In the genomic region with DNA sequence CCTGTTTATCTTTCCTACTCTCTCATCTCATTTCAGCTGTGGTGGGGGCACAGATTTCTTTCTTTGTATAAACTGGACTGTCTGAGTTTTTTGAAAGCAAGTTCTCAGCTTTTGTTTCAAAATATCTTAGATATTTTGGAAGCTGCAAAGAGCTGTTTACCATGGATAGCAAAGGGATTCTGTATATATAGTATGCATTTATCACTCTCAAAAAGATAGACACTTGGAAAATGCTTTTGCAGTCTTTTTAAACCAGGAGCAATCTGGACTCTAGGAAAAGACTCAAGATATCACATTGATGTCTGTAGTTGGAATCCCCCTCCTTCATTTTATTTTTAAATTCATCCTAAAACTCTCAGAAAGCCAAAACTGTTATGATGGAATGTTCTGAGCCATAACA, we compare ENCODE assay signal across 27 mouse cellular contexts.
"Had no signal": no experiment of that assay in that cellular context is flagged by ENCODE, and none has a peak within 500 bp of the region (broad histone marks: within the 10 kb centered on the region; RNA-seq: fewer than 3 reads in every experiment).

No protein-coding gene starts in this region.

- H3K9ac ChIP-seq: heart, embryonic 13.5 days; heart, embryonic 15.5 days; hindbrain, embryonic 13.5 days; hindbrain, embryonic 15.5 days; limb, embryonic 13.5 days; limb, embryonic 15.5 days; liver, embryonic 13.5 days; liver, embryonic 15.5 days had no signal

- DNase-seq: gastrocnemius, postnatal 14 days; gastrocnemius, postnatal 36 days; heart, adult 11 months; heart, adult 2 months; heart, postnatal 14 days; heart, postnatal 36 days; kidney, adult 11 months; kidney, adult 2 months; kidney, postnatal 10 days; kidney, postnatal 25 days; kidney, postnatal 4 days; layer of hippocampus, adult 9-11 months; layer of hippocampus, postnatal 36 days; left cerebral cortex, postnatal 4 days; liver, embryonic 13.5 days had no signal

- H3K36me3 ChIP-seq: heart, embryonic 13.5 days; heart, embryonic 15.5 days; hindbrain, embryonic 13.5 days; hindbrain, embryonic 15.5 days; limb, embryonic 13.5 days; limb, embryonic 15.5 days; liver, embryonic 13.5 days; liver, embryonic 15.5 days had no signal

- H3K4me3 ChIP-seq: heart, adult 2 months; heart, embryonic 13.5 days; heart, embryonic 15.5 days; hindbrain, embryonic 13.5 days; hindbrain, embryonic 15.5 days; layer of hippocampus, adult 2 months; limb, embryonic 13.5 days; limb, embryonic 15.5 days; liver, embryonic 13.5 days; liver, embryonic 15.5 days had no signal

- H3K4me1 ChIP-seq: heart, embryonic 13.5 days; heart, embryonic 15.5 days; hindbrain, embryonic 13.5 days; hindbrain, embryonic 15.5 days; limb, embryonic 13.5 days; limb, embryonic 15.5 days; liver, embryonic 13.5 days; liver, embryonic 15.5 days had no signal

- H3K4me2 ChIP-seq: heart, embryonic 11.5 days; heart, embryonic 13.5 days; heart, embryonic 15.5 days; hindbrain, embryonic 13.5 days; hindbrain, embryonic 15.5 days; limb, embryonic 13.5 days; limb, embryonic 15.5 days; liver, embryonic 11.5 days; liver, embryonic 13.5 days; liver, embryonic 15.5 days had no signal

- ATAC-seq: hindbrain, postnatal 0 days; intestine, embryonic 16.5 days had no signal

- H3K27ac ChIP-seq: heart, adult 2 months; heart, embryonic 13.5 days; heart, embryonic 15.5 days; hindbrain, embryonic 13.5 days; hindbrain, embryonic 15.5 days; hindbrain, postnatal 0 days; layer of hippocampus, adult 2 months; limb, embryonic 13.5 days; limb, embryonic 15.5 days; liver, embryonic 13.5 days; liver, embryonic 15.5 days had no signal

- H3K9me3 ChIP-seq: heart, embryonic 13.5 days; heart, embryonic 15.5 days; hindbrain, embryonic 13.5 days; hindbrain, embryonic 15.5 days; limb, embryonic 13.5 days; limb, embryonic 15.5 days; liver, embryonic 13.5 days; liver, embryonic 15.5 days had no signal

- H3K27me3 ChIP-seq: heart, embryonic 13.5 days; heart, embryonic 15.5 days; hindbrain, embryonic 13.5 days; hindbrain, embryonic 15.5 days; limb, embryonic 13.5 days; limb, embryonic 15.5 days; liver, embryonic 13.5 days; liver, embryonic 15.5 days had no signal
